Mouse (Mus musculus) liver, embryonic 16.5 days (tissue): Measurements from ENCODE around the gene Olfr524. TPM values are rescaled to one million over a fixed set of nuclear protein-coding genes. Genes with fewer than 3 reads are reported as not detected.

Experiments
- ATAC-seq: fragments of 200-750 bp; cut with Nextera tagmentation; 2 replicates; pipeline ENCODE4 v1.8.0; 2017; ENCODE audit warnings: low read depth, mild to moderate bottlenecking, moderate number of reproducible peaks, moderate library complexity
- H3K27ac ChIP-seq: fragments of 300-500 bp; sonication (generic); 2 replicates; pipeline ENCODE4 v1.5.1; 2014; ENCODE audit warnings: mild to moderate bottlenecking, low read length
- H3K27me3 ChIP-seq: fragments of 300-500 bp; sonication (generic); 2 replicates; pipeline ENCODE4 v1.6.1; 2014; ENCODE audit warnings: low read depth, low read length, mixed read lengths; ENCODE audit not compliant: control insufficient read depth, insufficient read depth
- H3K36me3 ChIP-seq: fragments of 300-500 bp; sonication (generic); 2 replicates; pipeline ENCODE4 v1.6.1; 2014; ENCODE audit warnings: mild to moderate bottlenecking; ENCODE audit not compliant: control insufficient read depth, insufficient read depth
- H3K4me1 ChIP-seq: fragments of 300-500 bp; sonication (generic); 2 replicates; pipeline ENCODE4 v1.6.1; 2014; ENCODE audit warnings: low read depth, low read length, mixed read lengths; ENCODE audit not compliant: control insufficient read depth
- H3K4me2 ChIP-seq: fragments of 300-500 bp; sonication (generic); 2 replicates; pipeline ENCODE4 v1.6.1; 2014; ENCODE audit warnings: low read depth, low read length, mixed read lengths
- H3K4me3 ChIP-seq: fragments of 300-500 bp; sonication (generic); 2 replicates; pipeline ENCODE4 v1.5.1; 2014; ENCODE audit warnings: low read depth, mild to moderate bottlenecking, low read length
- H3K9ac ChIP-seq: fragments of 300-500 bp; sonication (generic); 2 replicates; pipeline ENCODE4 v1.6.1; 2014; ENCODE audit warnings: low read depth, low read length
- H3K9me3 ChIP-seq: fragments of 300-500 bp; sonication (generic); replicated peaks from 2 replicates; pipeline ENCODE4 v1.6.1; 2016; ENCODE audit warnings: low read length; ENCODE audit not compliant: control insufficient read depth
- WGBS: fragments of 180-500 bp; shearing (Covaris S2); extraction: QIAGEN DNeasy Blood & Tissue Kit; methylation state at CpG from one replicate; pipeline ENCODE4 v1.1.7; 2014; ENCODE audit not compliant: insufficient replicate concordance; 5-methylcytosine and 5-hydroxymethylcytosine counted together
- polyA plus RNA-seq: library from polyadenylated mRNA; unstranded; fragments of >200 nt; fragmentation: Nextera tagmentation; extraction: Ambion mirVana; gene quantifications from 2 replicates; pipeline ENCODE4 v1.2.1, GENCODE M21; 2015

Olfr524 gene
- polyA plus RNA-seq: not detected in 2 replicates

DNA sequence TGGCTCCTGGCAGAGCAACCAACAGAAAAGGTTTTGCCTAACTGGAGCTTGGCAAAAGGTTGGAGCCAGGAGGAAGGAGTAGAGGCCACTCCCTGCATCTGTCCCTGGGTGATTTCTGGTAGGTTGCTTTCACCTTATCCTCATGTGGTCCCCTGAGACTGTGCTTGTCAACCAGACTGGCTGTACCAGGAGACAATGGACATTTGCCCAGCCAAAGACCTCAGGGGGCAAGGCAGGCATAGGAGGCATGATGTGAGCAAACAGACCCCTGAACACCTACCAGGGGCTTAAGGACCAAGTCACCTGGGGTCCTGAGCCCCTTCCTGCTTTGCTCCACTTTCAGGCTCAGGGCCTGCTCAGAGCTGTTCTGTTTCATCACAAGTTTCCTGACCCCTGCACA is at the start of gene Olfr524:
Olfr524 (minus strand) TSS at position 101 of the 400 bp plus-strand sequence.
- H3K36me3 ChIP-seq: no peaks in the 10 kb centered on the region
- ATAC-seq: no peak
- peaks cover 4% of the 10 kb centered on the region; the same call in 1 of the 2 replicates for H3K4me1 ChIP-seq
- no peak within 1 kb of the TSS for H3K9ac ChIP-seq
- no peak within 1 kb of the TSS for H3K4me3 ChIP-seq
- H3K27ac ChIP-seq: no peak within 1 kb of the TSS
- no peaks in the 10 kb centered on the region for H3K9me3 ChIP-seq
- H3K27me3 ChIP-seq: no peaks in the 10 kb centered on the region
- H3K4me2 ChIP-seq: no peak within 1 kb of the TSS

GRCm38 (mm10) chr7:140253780-140254299 is 48.1 kb upstream of the Olfr524 start:
- H3K27me3 ChIP-seq: no peaks in the 10 kb centered on the region
- H3K36me3 ChIP-seq: no peaks in the 10 kb centered on the region
- H3K9me3 ChIP-seq: no peaks in the 10 kb centered on the region
- WGBS: 49% methylated on average over 7 of the region's 7 CpGs
- no peak overlapping the region for H3K4me3 ChIP-seq
- no peak overlapping the region for H3K27ac ChIP-seq
- ATAC-seq: no peak
- no peak overlapping the region for H3K4me2 ChIP-seq
- H3K9ac ChIP-seq: no peak overlapping the region
- H3K4me1 ChIP-seq: no peaks in the 10 kb centered on the region

DNA sequence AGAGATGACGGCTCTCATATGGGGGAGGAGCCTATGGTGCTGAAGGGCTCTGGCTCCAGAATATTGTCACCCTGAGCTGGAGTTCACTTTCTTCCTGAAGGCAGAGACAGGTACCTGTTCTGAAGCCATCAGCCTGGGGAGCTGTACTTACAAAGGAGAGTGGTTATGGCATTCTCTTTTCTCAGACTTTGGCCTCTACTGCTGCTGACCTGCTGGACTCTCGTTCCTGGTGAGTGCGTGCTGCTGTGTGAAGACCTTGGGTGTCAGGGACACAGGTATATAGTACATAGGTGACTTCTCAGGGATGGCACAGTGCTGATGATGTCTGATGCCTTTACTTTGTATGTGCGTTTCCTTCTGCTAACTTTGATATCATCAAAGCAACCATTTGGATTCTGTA is 41.5 kb upstream of the Olfr524 start, which contains the start of gene 5830411N06Rik:
5830411N06Rik (plus strand) TSS at position 69 of the 400 bp plus-strand sequence.
- Histone ChIP-seq H3K9me3 (no peaks in the 10 kb centered on the region), H3K9ac (no peak within 1 kb of the TSS), H3K27me3 (no peaks in the 10 kb centered on the region), H3K27ac (no peak within 1 kb of the TSS), H3K36me3 (no peaks in the 10 kb centered on the region), H3K4me1 (no peaks in the 10 kb centered on the region), H3K4me2 (no peak within 1 kb of the TSS), H3K4me3 (no peak within 1 kb of the TSS)
- ATAC-seq: no peak
- 61% methylated on average over 4 of the region's 4 CpGs for WGBS

GRCm38 (mm10) chr7:140233696-140234095 is 27.9 kb upstream of the Olfr524 start:
- Histone ChIP-seq H3K4me3 (no peak overlapping the region), H3K36me3 (no peaks in the 10 kb centered on the region), H3K4me2 (no peak overlapping the region), H3K4me1 (no peaks in the 10 kb centered on the region), H3K27ac (no peak overlapping the region), H3K27me3 (no peaks in the 10 kb centered on the region), H3K9ac (no peak overlapping the region), H3K9me3 (no peaks in the 10 kb centered on the region)
- no peak for ATAC-seq
- 82% methylated on average over 3 of the region's 3 CpGs for WGBS

- no peak for ATAC-seq
- no peaks in the 10 kb centered on the region for H3K36me3 ChIP-seq
- H3K4me2 ChIP-seq: no peak overlapping the region
- no peak overlapping the region for H3K9ac ChIP-seq
- H3K4me3 ChIP-seq: no peak overlapping the region
- H3K27ac ChIP-seq: no peak overlapping the region
- H3K27me3 ChIP-seq: no peaks in the 10 kb centered on the region
- no peaks in the 10 kb centered on the region for H3K9me3 ChIP-seq
- 51% methylated on average over 2 of the region's 2 CpGs for WGBS
- H3K4me1 ChIP-seq: no peaks in the 10 kb centered on the region
Measured at GRCm38 (mm10) chr7:140231026-140231425, 25.3 kb upstream of the Olfr524 start.

DNA sequence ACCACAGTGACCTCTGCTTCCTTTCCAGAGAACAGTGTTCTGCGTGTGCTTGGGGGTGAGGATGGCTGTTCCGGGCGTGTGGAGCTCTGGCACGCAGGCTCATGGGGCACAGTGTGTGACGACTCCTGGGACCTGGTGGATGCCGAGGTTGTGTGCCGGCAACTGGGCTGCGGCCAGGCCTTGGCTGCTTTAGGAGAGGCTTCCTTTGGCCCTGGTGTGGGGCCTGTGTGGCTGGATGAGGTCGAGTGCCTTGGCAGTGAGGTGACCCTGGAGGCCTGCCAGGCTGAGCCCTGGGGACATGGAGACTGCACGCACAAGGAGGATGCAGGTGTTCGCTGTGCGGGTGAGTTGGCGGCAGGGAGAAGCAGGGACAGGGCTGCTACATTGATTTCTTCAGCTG is 22.7 kb upstream of the Olfr524 start:
- H3K27ac ChIP-seq: no peak overlapping the region
- no peak overlapping the region for H3K4me3 ChIP-seq
- H3K27me3 ChIP-seq: no peaks in the 10 kb centered on the region
- H3K9me3 ChIP-seq: no peaks in the 10 kb centered on the region
- WGBS: 71% methylated on average over 13 of the region's 13 CpGs
- no peak overlapping the region for H3K9ac ChIP-seq
- no peaks in the 10 kb centered on the region for H3K36me3 ChIP-seq
- no peaks in the 10 kb centered on the region for H3K4me1 ChIP-seq
- no peak overlapping the region for H3K4me2 ChIP-seq
- ATAC-seq: no peak

DNA sequence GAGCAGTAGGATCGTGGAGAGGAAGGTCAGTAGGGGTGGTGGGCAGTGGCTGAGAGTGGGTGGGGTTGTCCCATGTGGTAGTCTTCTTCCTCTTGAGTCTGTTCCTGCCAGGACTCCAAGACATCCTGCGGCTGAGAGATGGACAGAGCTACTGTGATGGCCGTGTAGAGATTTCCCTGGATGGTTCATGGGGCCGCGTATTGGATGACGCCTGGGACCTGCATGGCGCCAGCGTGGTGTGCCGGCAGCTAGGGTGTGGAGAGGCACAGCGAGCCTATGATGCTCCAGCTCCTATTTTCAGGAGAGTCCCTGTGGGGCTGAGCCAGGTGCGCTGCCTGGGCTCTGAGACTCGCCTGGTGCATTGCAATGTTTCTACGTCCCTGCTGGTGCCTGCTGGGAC is 18.4 kb upstream of the Olfr524 start:
- no peak overlapping the region for H3K9ac ChIP-seq
- no peak overlapping the region for H3K4me2 ChIP-seq
- no peak for ATAC-seq
- 70% methylated on average over 13 of the region's 13 CpGs for WGBS
- H3K27me3 ChIP-seq: no peaks in the 10 kb centered on the region
- no peaks in the 10 kb centered on the region for H3K9me3 ChIP-seq
- H3K36me3 ChIP-seq: no peaks in the 10 kb centered on the region
- no peak overlapping the region for H3K4me3 ChIP-seq
- no peak overlapping the region for H3K27ac ChIP-seq
- no peaks in the 10 kb centered on the region for H3K4me1 ChIP-seq

DNA sequence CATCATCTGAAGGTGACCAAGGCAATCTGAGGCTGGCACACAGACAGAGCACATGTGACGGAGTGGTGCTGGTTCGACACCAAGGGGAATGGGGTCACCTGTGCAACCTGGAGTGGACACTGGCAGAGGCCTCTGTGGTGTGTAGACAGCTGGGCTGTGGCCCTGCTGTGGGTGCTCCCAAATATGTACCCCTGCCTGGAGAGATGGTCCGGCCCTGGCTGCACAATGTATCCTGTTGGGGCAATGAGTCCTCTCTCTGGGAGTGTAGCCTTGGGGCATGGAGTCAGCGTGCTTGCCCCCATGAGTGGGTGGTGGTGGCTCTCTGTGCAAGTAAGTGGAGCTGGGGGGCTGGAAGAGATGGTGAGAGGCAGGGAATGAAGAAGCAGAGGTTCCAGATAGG is 14.6 kb upstream of the Olfr524 start:
- WGBS: 55% methylated on average over 4 of the region's 4 CpGs
- no peaks in the 10 kb centered on the region for H3K9me3 ChIP-seq

DNA sequence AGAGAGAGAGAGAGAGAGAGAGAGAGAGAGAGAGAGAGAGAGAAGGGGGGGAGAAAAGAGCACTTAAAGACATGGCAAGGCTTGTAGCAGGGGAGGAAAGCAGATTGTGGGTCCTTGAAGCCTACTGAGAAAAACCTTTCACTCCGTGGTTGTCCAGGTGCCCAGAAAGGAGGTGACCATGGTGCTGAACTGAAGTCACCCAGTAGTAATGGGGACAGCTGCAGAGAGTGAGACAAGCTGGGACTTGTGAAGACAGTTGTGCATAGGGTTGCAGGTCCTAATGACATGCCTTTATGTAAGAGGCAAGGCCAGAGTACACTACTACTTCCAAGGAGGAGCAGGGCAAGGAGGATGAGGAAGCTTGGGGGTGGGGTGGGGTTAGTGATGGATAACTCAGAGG is 13.5 kb upstream of the Olfr524 start:
- H3K9ac ChIP-seq: no peak overlapping the region
- no peak for ATAC-seq
- no peaks in the 10 kb centered on the region for H3K36me3 ChIP-seq
- no peaks in the 10 kb centered on the region for H3K27me3 ChIP-seq
- H3K4me3 ChIP-seq: no peak overlapping the region
- no peaks in the 10 kb centered on the region for H3K4me1 ChIP-seq
- H3K27ac ChIP-seq: no peak overlapping the region
- no peaks in the 10 kb centered on the region for H3K9me3 ChIP-seq
- WGBS: 4% methylated on average over 1 of the region's 1 CpGs
- no peak overlapping the region for H3K4me2 ChIP-seq

More for the DNA sequence above, 14.6 kb upstream of the Olfr524 start:
- Histone ChIP-seq H3K4me2 (no peak overlapping the region), H3K27ac (no peak overlapping the region), H3K4me3 (no peak overlapping the region), H3K36me3 (no peaks in the 10 kb centered on the region), H3K9ac (no peak overlapping the region), H3K27me3 (no peaks in the 10 kb centered on the region), H3K4me1 (no peaks in the 10 kb centered on the region)
- no peak for ATAC-seq
